Mouse (Mus musculus) embryo, embryonic 10.5 days (tissue): ENCODE data around the gene Gcnt2.
"Not testable (repeated sequence)": the region's sequence is repeated elsewhere in the genome, so short reads cannot be mapped to it uniquely, and the experiment has no call there.

ENCODE experiments used
- DNase-seq: peaks from one replicate; pipeline ENCODE4 v3.0.0-alpha.2; 2015; ENCODE audit warnings: low spot score

The Gcnt2 gene

GRCm38 (mm10) chr13:40998537-40998936 is 139.0 kb downstream of the Gcnt2 start:
- DNase-seq = not testable (repeated sequence)

DNA sequence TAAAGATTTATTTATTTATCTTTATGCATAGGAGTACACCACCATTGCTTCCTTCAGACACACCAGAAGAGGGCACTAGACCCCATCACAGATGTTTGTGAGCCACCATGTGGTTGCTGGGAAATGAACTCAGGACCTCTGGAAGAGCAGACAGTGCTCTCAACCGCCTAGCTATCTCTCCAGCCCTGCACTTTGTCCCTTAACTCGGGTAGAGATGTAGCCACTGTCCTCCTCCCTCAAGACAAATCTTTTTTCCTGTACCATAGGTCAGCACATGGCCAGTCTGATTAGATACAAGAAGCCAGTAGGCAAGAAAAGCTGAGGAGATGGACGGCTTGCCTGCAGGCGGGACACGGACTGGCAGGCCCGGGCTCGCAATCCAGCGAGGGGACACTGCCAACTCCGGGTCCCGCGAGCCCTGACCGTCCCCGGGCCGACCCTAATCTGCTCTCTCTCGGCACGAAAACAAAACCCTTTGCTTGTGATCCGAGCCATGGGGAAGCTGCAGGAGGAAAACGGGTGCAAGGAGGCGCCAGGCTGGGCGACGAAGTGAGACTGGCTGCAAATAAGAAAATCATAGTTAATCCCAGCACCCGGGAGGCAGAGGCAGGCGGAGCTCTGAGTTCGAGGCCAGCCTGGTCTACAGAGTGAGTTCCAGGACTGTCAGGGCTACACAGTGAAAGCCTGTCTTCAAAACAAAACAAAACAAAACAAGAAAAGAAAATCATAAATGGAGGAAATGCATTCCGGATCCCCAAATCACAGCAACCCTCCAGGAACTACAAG is 140.8 kb downstream of the Gcnt2 start:
- peak; percentile 46 for DNase-seq

- peak; percentile 93 for DNase-seq
Observed at GRCm38 (mm10) chr13:41000926-41001639, 141.5 kb downstream of the Gcnt2 start, which contains the start of gene Pak1ip1. Pak1ip1 (plus strand) TSS chr13:41001023.

DNA sequence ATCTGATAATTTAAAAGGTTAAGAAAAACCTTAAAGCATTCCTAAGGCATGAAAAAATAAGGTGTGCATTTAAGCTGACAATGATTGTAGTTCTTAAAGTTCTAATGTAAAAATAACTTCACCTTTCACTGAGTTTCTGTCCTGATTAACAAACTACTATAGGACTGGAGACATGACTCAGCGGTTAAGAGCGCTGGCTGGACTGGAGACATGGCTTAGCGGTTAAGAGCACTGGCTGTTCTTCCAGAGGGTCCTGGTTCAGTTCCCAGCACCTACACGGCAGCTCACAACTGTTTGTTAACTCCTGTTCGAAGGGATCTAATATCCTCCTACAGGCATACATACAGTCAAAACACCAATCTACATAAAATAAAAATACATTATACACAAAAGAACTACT is 142.4 kb downstream of the Gcnt2 start:
- no peak for DNase-seq

DNA sequence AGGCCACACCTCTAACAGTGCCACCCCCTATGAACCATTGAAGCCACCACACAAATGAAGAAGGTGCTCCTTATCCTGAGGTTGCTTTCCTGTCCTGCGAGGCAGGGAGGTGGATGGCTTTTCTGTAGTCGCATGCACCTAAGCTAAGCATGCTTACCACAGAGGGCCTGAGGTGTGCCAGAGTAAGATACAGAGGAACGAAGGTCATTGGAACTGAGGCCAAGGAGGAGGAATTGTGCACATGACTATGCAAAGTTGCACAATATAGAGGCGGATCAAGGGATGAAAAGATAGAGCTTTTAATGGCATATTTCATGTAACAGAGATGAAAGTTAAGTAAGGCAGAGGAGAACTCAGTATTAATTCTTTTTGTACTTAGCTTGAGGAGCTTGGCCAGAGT is 146.7 kb downstream of the Gcnt2 start:
- no peak for DNase-seq

GRCm38 (mm10) chr13:41008271-41008670 is 148.7 kb downstream of the Gcnt2 start:
- DNase-seq = no peak

- DNase-seq = no peak
Observed at GRCm38 (mm10) chr13:41008946-41009345, 149.4 kb downstream of the Gcnt2 start.
